Mouse (Mus musculus) heart, postnatal 0 days (tissue): Measurements from ENCODE around the gene Scarf2.

Source experiments
- CTCF ChIP-seq: IDR thresholded peaks from 2 replicates; pipeline ENCODE4 v1.5.1; 2016; ENCODE audit warnings: antibody characterized with exemption, control low read depth, low read depth
- EP300 ChIP-seq: IDR thresholded peaks from 2 replicates; pipeline ENCODE4 v1.6.1; 2016; ENCODE audit warnings: antibody characterized with exemption, low read depth

DNA sequence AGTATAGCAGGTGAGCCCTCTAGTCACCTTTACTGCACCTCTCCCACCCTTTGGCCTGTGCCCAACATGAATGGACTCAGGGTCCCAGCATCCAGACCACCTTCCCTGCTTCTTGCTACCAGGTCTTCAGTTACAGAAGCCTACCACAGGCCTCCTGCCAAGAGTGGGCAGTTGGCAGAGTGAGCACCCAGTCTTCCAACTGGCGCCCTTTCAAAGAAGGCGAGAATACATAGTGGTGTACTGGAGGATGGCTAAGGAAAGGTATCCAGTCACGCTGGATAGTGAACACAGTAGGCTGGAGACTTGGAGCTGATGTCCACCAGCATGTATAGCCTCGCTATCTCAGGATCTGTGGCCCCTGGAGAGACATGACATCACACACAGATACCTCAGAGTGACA is 3.0 kb upstream of the Scarf2 start:
- TF ChIP-seq CTCF: no peak
- no peak for TF ChIP-seq EP300
